Mouse (Mus musculus) olfactory bulb, adult 2 months (tissue): ENCODE results near the gene Lrrc28. TPM values are rescaled to one million over a fixed set of nuclear protein-coding genes. Genes with fewer than 3 reads are reported as not detected.

ENCODE experiments used
- H3K27ac ChIP-seq: fragments of 200-500 bp; 2 replicates; pipeline ENCODE4 v1.5.1; 2012; ENCODE audit warnings: low read depth, low read length; ENCODE audit not compliant: insufficient read depth
- H3K4me1 ChIP-seq: fragments of 200-500 bp; 2 replicates; pipeline ENCODE4 v1.6.1; 2012; ENCODE audit warnings: low read length; ENCODE audit not compliant: control insufficient read depth, insufficient read depth
- H3K4me3 ChIP-seq: fragments of 200-500 bp; 2 replicates; pipeline ENCODE4 v1.5.1; 2012; ENCODE audit warnings: mild to moderate bottlenecking, low read depth, low read length, moderate library complexity; ENCODE audit not compliant: insufficient read depth
- CTCF ChIP-seq: fragments of 200-500 bp; IDR thresholded peaks from 2 replicates; pipeline ENCODE4 v1.5.1; 2012; ENCODE audit warnings: low read depth, mild to moderate bottlenecking, low read length, moderate library complexity; ENCODE audit not compliant: insufficient read depth
- POLR2A ChIP-seq: fragments of 200-500 bp; IDR thresholded peaks from 2 replicates; pipeline ENCODE4 v1.6.1; 2012; ENCODE audit warnings: mild to moderate bottlenecking, low read depth, low read length, moderate library complexity; ENCODE audit not compliant: insufficient read depth
- WGBS: fragments of 180-500 bp; shearing (Covaris S2); methylation state at CpG from one replicate; pipeline ENCODE4 v1.1.7; 2018; 5-methylcytosine and 5-hydroxymethylcytosine counted together
- polyA plus RNA-seq: library from polyadenylated mRNA; stranded (reverse); fragments of >200 nt; gene quantifications from 2 replicates; pipeline ENCODE4 v1.2.4, GENCODE M21; 2012; ENCODE audit warnings: low replicate concordance; ENCODE audit not compliant: missing spikeins, insufficient read depth, insufficient read length

Gene Lrrc28
- polyA plus RNA-seq, 1 experiment = not detected

GRCm38 (mm10) chr7:67678878-67679499 is 33.9 kb upstream of the Lrrc28 start:
- TF ChIP-seq POLR2A = no peak
- TF ChIP-seq CTCF = no peak
- Histone ChIP-seq H3K4me1 (0 out of 2 replicates have a peak, but pooled peaks cover 3% of the 10 kb centered on the region), H3K27ac (no peak overlapping the region), H3K4me3 (no peak overlapping the region)
- 97% methylated on average over 16 of the region's 16 CpGs for WGBS

- H3K27ac ChIP-seq = no peak overlapping the region
- no peaks in the 10 kb centered on the region for H3K4me1 ChIP-seq
- H3K4me3 ChIP-seq = no peak overlapping the region
- TF ChIP-seq POLR2A (no peak), CTCF (no peak)
- 88% methylated on average over 5 of the region's 5 CpGs for WGBS
Measured at GRCm38 (mm10) chr7:67673656-67674055, 28.6 kb upstream of the Lrrc28 start.

- Histone ChIP-seq H3K4me1 (no peaks in the 10 kb centered on the region), H3K4me3 (no peak overlapping the region), H3K27ac (0 out of 2 replicates have a peak overlapping the region, but pooled peaks have one; percentile 15)
- 6% methylated on average over 10 of the region's 10 CpGs for WGBS
- peak; percentile 82 for TF ChIP-seq CTCF
- TF ChIP-seq POLR2A = no peak
Measured at GRCm38 (mm10) chr7:67672650-67673049, 27.6 kb upstream of the Lrrc28 start.

GRCm38 (mm10) chr7:67670965-67671364 is 25.9 kb upstream of the Lrrc28 start:
- Histone ChIP-seq H3K4me1 (no peaks in the 10 kb centered on the region), H3K4me3 (no peak overlapping the region), H3K27ac (no peak overlapping the region)
- WGBS = 71% methylated on average over 1 of the region's 1 CpGs
- no peak for TF ChIP-seq POLR2A
- TF ChIP-seq CTCF = no peak

- TF ChIP-seq CTCF = no peak
- no peak for TF ChIP-seq POLR2A
- H3K4me1 ChIP-seq = no peaks in the 10 kb centered on the region; the same call in 1 of the 2 replicates
- WGBS = 56% methylated on average over 14 of the region's 14 CpGs
Measured at GRCm38 (mm10) chr7:67663981-67664694, 19.1 kb upstream of the Lrrc28 start.

GRCm38 (mm10) chr7:67662424-67662823 is 17.4 kb upstream of the Lrrc28 start:
- WGBS = 96% methylated on average over 5 of the region's 5 CpGs
- TF ChIP-seq POLR2A (no peak), CTCF (no peak)
- Histone ChIP-seq H3K4me1 (no peaks in the 10 kb centered on the region; the same call in 1 of the 2 replicates), H3K4me3 (no peak overlapping the region), H3K27ac (no peak overlapping the region)

More at GRCm38 (mm10) chr7:67663981-67664694, 19.1 kb upstream of the Lrrc28 start:
- Histone ChIP-seq H3K4me3 (no peak overlapping the region), H3K27ac (no peak overlapping the region)

GRCm38 (mm10) chr7:67658110-67658509 is 13.0 kb upstream of the Lrrc28 start:
- H3K4me3 ChIP-seq = no peak overlapping the region
- 86% methylated on average over 4 of the region's 4 CpGs for WGBS
- no peak for TF ChIP-seq CTCF
- TF ChIP-seq POLR2A = no peak
- no peak overlapping the region for H3K27ac ChIP-seq
- no peaks in the 10 kb centered on the region for H3K4me1 ChIP-seq

- no peaks in the 10 kb centered on the region for H3K4me1 ChIP-seq
- TF ChIP-seq CTCF = no peak
- no peak for TF ChIP-seq POLR2A
- no peak overlapping the region for H3K27ac ChIP-seq
- WGBS = 27% methylated on average over 1 of the region's 1 CpGs
- H3K4me3 ChIP-seq = no peak overlapping the region
Measured at GRCm38 (mm10) chr7:67655186-67655585, 10.1 kb upstream of the Lrrc28 start.

GRCm38 (mm10) chr7:67654668-67655067 is 9.6 kb upstream of the Lrrc28 start:
- WGBS = 92% methylated on average over 7 of the region's 7 CpGs
- TF ChIP-seq CTCF (no peak), POLR2A (no peak)
- Histone ChIP-seq H3K4me1 (no peaks in the 10 kb centered on the region), H3K27ac (no peak overlapping the region), H3K4me3 (no peak overlapping the region)

GRCm38 (mm10) chr7:67652211-67652610 is 7.1 kb upstream of the Lrrc28 start:
- Histone ChIP-seq H3K4me3 (no peak overlapping the region), H3K4me1 (no peaks in the 10 kb centered on the region), H3K27ac (no peak overlapping the region)
- 69% methylated on average over 5 of the region's 5 CpGs for WGBS
- TF ChIP-seq POLR2A (no peak), CTCF (no peak)
